Mouse (Mus musculus): ENCODE measurements around the gene Zfp712. TPM values are rescaled to one million over a fixed set of nuclear protein-coding genes. Genes with fewer than 3 reads are reported as not detected.

Zfp712 gene
- polyA plus RNA-seq, 1 experiment: 0.11 TPM

DNA sequence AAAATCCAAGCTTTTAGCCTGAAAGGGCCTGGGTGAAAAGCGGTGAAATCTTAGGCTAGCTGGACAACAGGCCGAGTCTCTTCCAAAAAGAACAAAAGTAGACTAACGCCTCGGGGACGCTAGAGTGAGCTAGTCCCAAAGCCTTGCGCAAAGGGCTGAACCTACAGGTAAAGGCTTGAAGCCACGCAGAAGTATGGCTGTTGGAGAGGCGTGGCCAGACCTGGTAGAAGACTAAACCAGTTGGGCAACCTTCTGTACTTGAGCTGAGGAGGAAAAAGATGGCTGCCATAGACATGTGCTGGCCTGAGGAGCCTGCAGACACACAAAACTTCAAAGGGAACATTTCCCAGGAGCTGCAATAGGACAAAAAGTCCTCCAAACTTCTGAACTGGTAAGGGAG lies 4.4 kb upstream of the Zfp712 start:
- H3K36me3 ChIP-seq (replicated peaks; ENCODE audit: low read length): peaks cover 13% of the 10 kb centered on the region
- H3K27me3 ChIP-seq (replicated peaks): no peaks in the 10 kb centered on the region
- peaks cover 12% of the 10 kb centered on the region for H3K9me3 ChIP-seq

DNA sequence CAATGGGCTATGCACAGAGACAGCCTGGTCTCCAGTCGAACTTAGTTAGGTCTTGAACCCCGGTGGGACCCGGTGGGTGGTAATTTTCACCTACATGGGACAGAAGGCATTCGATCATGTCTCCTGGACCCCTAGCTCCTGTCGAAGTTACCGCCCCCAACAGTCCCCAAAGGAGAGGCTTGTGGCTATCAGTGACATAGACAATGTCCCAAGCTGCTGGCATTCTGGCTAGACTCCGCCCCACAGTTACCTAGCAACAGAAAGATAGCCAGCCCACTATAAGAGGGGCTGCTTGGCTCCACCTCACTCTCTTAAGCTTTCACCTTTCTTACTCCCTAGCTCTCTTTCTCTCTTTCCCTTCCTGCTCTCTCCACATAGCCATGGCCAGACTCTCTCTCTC lies 1.5 kb upstream of the Zfp712 start:
- Histone ChIP-seq H3K9me3 (no peaks in the 10 kb centered on the region), H3K27me3 (replicated peaks) (no peaks in the 10 kb centered on the region), H3K36me3 (replicated peaks; ENCODE audit: low read length) (no peaks in the 10 kb centered on the region), H3K4me1 (peaks cover 14% of the 10 kb centered on the region), H3K4me3 (replicated peaks) (no peak overlapping the region)
- TF ChIP-seq GATA1 (IDR thresholded peaks at IDR 0.05; ENCODE audit: borderline replicate concordance, low read length): no peak
- no peak for TF ChIP-seq FLI1 (IDR thresholded peaks at IDR 0.05; ENCODE audit: low read length)

More for the DNA sequence above, 4.4 kb upstream of the Zfp712 start:
- TF ChIP-seq GATA1 (IDR thresholded peaks at IDR 0.05; ENCODE audit: borderline replicate concordance, low read length) (no peak), FLI1 (IDR thresholded peaks at IDR 0.05; ENCODE audit: low read length) (no peak)
- Histone ChIP-seq H3K4me1 (peaks cover 8% of the 10 kb centered on the region), H3K4me3 (replicated peaks) (no peak overlapping the region)

DNA sequence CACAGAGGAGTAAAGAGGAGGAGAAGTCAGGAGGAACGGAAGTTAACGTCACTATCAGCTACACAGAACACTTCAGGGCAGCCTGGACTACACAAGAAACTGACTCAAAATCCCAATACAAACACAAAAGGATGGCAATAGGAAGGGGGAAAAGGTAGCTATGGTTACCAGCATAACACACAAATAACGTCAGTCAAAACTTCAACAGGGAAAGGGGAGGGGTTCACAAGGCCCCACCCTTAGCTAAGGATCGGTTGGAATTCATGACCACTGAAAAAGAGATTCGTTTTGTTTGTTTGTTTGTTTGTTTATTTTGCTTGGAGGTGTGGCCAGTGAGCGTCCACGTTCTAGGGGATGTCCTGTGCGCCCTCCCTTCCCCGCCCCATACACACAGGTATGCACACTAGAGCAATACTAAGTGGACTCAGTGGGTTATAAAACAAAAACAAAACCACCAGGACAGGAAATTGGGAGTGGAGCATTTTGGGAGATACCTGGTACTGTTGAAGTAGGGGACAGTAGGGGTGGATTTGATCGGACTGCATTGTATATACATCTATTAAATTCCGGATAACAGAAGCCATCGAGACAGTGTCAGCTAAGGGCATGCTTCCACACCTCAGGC lies 697 bp downstream of the Zfp712 start:
- Histone ChIP-seq H3K9me3 (no peaks in the 10 kb centered on the region), H3K4me1 (peaks cover 14% of the 10 kb centered on the region), H3K36me3 (replicated peaks; ENCODE audit: low read length) (no peaks in the 10 kb centered on the region), H3K27me3 (replicated peaks) (no peaks in the 10 kb centered on the region), H3K4me3 (replicated peaks) (peak overlapping the region; percentile 92)
- no peak for TF ChIP-seq GATA1 (IDR thresholded peaks at IDR 0.05; ENCODE audit: borderline replicate concordance, low read length)
- TF ChIP-seq FLI1 (IDR thresholded peaks at IDR 0.05; ENCODE audit: low read length): no peak

Other genes starting within 250 kb of the Zfp712 start
- gene Gm10767, start 156.3 kb downstream of the Zfp712 start, polyA plus RNA-seq (2012; ENCODE audit: insufficient read depth, low replicate concordance): not detected in 2 replicates
- not detected in 2 replicates for gene Zfp708, start 36.8 kb upstream of the Zfp712 start, polyA plus RNA-seq (2012; ENCODE audit: insufficient read depth, low replicate concordance)
- gene Gm28557, start 47.4 kb upstream of the Zfp712 start, polyA plus RNA-seq (2012; ENCODE audit: insufficient read depth, low replicate concordance): not detected in 2 replicates
- gene Rslcan18, start 55.1 kb upstream of the Zfp712 start, polyA plus RNA-seq (2012; ENCODE audit: insufficient read depth, low replicate concordance): not detected in 2 replicates
- gene Zfp759, start 60.5 kb upstream of the Zfp712 start, polyA plus RNA-seq (2012; ENCODE audit: insufficient read depth, low replicate concordance): 0.04 TPM in 1 of 2 replicates, not detected in the other
- gene Rsl1, start 112.0 kb upstream of the Zfp712 start, polyA plus RNA-seq (2012; ENCODE audit: insufficient read depth, low replicate concordance): 0.13 TPM in 1 of 2 replicates, not detected in the other
- gene Zfp455, start 133.3 kb upstream of the Zfp712 start, polyA plus RNA-seq (2012; ENCODE audit: insufficient read depth, low replicate concordance): 0.04 TPM in 1 of 2 replicates, not detected in the other
- gene Zfp458, start 217.3 kb upstream of the Zfp712 start, polyA plus RNA-seq (2012; ENCODE audit: insufficient read depth, low replicate concordance): 0.06 TPM in 1 of 2 replicates, not detected in the other
- not detected in 2 replicates for gene Zfp457, start 245.3 kb upstream of the Zfp712 start, polyA plus RNA-seq (2012; ENCODE audit: insufficient read depth, low replicate concordance)

All from megakaryocyte, embryonic 14.5 days (primary cell).